Mouse (Mus musculus) hindbrain, embryonic 13.5 days (tissue): ENCODE measurements at regions not wholly inside any gene's neighbourhood (a gene's known extent, or its start where the extent isn't known, plus 50 kb on each side); places are given as distances from the start of the nearest gene placed in this dataset.

Experiments used
- ATAC-seq: fragments of 200-750 bp; cut with Nextera tagmentation; 2 replicates; pipeline ENCODE4 v1.8.0; 2017; ENCODE audit warnings: moderate TSS enrichment; ENCODE audit not compliant: low FRiP score
- H3K27ac ChIP-seq: fragments of 300-500 bp; sonication (generic); 2 replicates; pipeline ENCODE4 v1.5.1; 2015; ENCODE audit warnings: inconsistent platforms, mild to moderate bottlenecking, moderate library complexity
- H3K27me3 ChIP-seq: fragments of 300-500 bp; sonication (generic); 2 replicates; pipeline ENCODE4 v1.6.1; 2015; ENCODE audit warnings: mild to moderate bottlenecking, inconsistent platforms
- H3K36me3 ChIP-seq: fragments of 300-500 bp; sonication (generic); 2 replicates; pipeline ENCODE4 v1.6.1; 2015; ENCODE audit warnings: mild to moderate bottlenecking, inconsistent platforms
- H3K4me1 ChIP-seq: fragments of 300-500 bp; sonication (generic); replicated peaks from 2 replicates; pipeline ENCODE4 v1.6.1; 2015; ENCODE audit warnings: inconsistent platforms
- H3K4me2 ChIP-seq: fragments of 300-500 bp; sonication (generic); 2 replicates; pipeline ENCODE4 v1.6.1; 2015; ENCODE audit warnings: inconsistent platforms, mild to moderate bottlenecking, moderate library complexity
- H3K4me3 ChIP-seq: fragments of 300-500 bp; sonication (generic); 2 replicates; pipeline ENCODE4 v1.5.1; 2015; ENCODE audit warnings: mild to moderate bottlenecking, inconsistent platforms
- H3K9ac ChIP-seq: fragments of 300-500 bp; sonication (generic); 2 replicates; pipeline ENCODE4 v1.6.1; 2015; ENCODE audit warnings: mild to moderate bottlenecking, inconsistent platforms
- H3K9me3 ChIP-seq: fragments of 300-500 bp; sonication (generic); 2 replicates; pipeline ENCODE4 v1.6.1; 2016; ENCODE audit warnings: inconsistent platforms
- WGBS: fragments of 180-500 bp; shearing (Covaris S2); methylation state at CpG from one replicate; pipeline ENCODE4 v1.1.7; 2015; 5-methylcytosine and 5-hydroxymethylcytosine counted together

DNA sequence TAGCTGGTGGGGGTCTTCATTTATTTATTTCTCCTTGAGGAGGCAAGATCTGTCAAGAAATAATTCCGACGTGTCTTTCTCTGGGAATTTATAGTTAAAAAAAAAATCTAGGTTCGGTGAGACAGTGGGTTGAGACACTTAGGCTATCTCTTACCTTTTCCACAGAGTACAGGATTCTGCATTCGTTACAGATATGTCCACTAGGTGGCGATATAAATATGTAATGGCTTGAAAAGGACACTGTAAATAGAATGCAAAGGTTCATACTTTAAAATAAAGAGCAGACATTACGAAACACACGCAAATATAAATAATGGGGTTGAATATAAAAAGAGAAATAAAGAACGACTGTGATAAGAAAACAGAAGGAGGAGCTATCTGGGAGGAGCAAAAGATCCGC is 517.5 kb downstream of the Cps1 start:
- 0 out of 2 replicates have a peak, but pooled peaks cover 4% of the 10 kb centered on the region for H3K4me1 ChIP-seq
- no peak overlapping the region for H3K4me3 ChIP-seq
- H3K9ac ChIP-seq, result no peak overlapping the region
- H3K27ac ChIP-seq, result no peak overlapping the region
- WGBS, result 26% methylated on average over 9 of the region's 9 CpGs
- no peaks in the 10 kb centered on the region for H3K27me3 ChIP-seq
- H3K4me2 ChIP-seq, result no peak overlapping the region
- peak; percentile 87 for ATAC-seq
- no peaks in the 10 kb centered on the region for H3K9me3 ChIP-seq
- H3K36me3 ChIP-seq, result no peaks in the 10 kb centered on the region

DNA sequence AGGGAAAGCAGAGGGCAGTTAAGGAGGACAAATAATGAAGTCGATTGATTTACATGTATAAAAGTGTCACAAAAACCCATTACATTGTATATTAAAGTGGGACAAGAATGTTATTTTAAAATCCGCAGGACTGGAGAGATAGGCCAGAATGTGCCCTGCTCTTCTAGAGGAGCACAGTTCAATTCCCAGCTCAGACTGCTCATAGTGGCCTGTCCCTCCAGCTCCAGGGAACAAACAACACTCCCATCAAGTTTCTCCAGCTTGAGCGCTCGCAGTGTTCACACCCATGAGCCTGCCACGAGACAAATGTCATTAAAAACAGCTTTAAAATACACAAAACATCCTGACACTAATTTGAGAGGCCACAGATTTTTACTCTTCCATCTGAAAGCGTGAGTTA is 517.9 kb downstream of the Cps1 start:
- 0 out of 2 replicates have a peak, but pooled peaks have one; percentile 28 for ATAC-seq
- WGBS, result 54% methylated on average over 6 of the region's 6 CpGs
- Histone ChIP-seq H3K27ac (no peak overlapping the region), H3K4me3 (no peak overlapping the region), H3K4me1 (0 out of 2 replicates have a peak, but pooled peaks cover 4% of the 10 kb centered on the region), H3K27me3 (no peaks in the 10 kb centered on the region), H3K9me3 (no peaks in the 10 kb centered on the region), H3K9ac (no peak overlapping the region), H3K4me2 (no peak overlapping the region), H3K36me3 (no peaks in the 10 kb centered on the region)

DNA sequence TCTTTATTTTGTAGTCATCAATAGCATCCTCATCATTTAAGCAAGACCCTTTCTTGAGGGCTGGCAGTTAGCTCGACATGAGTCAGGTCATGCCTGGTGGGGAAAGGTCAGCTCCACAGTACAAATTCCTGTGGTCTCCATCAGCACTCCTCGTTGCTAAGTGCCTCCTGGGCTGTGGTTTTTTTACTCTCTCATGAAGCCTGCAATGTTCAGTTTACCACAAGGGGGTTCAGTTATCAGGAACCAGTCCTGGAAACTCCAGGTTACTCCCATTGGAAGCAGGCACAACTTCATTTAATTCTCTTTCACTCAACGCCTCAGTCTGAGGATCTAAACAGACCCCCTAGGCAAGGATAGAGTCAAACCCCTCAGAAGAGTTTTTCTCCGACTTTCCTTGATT is 520.8 kb downstream of the Cps1 start:
- Histone ChIP-seq H3K9me3 (no peaks in the 10 kb centered on the region), H3K36me3 (no peaks in the 10 kb centered on the region), H3K27me3 (no peaks in the 10 kb centered on the region), H3K9ac (no peak overlapping the region), H3K27ac (no peak overlapping the region), H3K4me2 (no peak overlapping the region), H3K4me1 (0 out of 2 replicates have a peak, but pooled peaks cover 4% of the 10 kb centered on the region), H3K4me3 (no peak overlapping the region)
- no peak for ATAC-seq
- 61% methylated on average over 4 of the region's 4 CpGs for WGBS
